Mouse (Mus musculus) ES-Bruce4 (cell line): Measurements from ENCODE around the gene Tcf7l2.

Experiments
- CTCF ChIP-seq: IDR thresholded peaks from one replicate; pipeline ENCODE4 v1.8.1; 2011; ENCODE audit warnings: low read depth, low read length
- EP300 ChIP-seq: IDR thresholded peaks from 2 replicates; pipeline ENCODE4 v1.6.1; 2011; ENCODE audit warnings: low read depth, low read length; ENCODE audit not compliant: insufficient read depth

- TF ChIP-seq CTCF (no peak), EP300 (no peak)
Observed at GRCm38 (mm10) chr19:55803797-55804196, 62.2 kb downstream of the Tcf7l2 start.
